Mouse (Mus musculus): ENCODE measurements around the gene Cntnap2.
"Not testable (repeated sequence)": the region's sequence is repeated elsewhere in the genome, so short reads cannot be mapped to it uniquely, and the experiment has no call there.

Gene Cntnap2

DNA sequence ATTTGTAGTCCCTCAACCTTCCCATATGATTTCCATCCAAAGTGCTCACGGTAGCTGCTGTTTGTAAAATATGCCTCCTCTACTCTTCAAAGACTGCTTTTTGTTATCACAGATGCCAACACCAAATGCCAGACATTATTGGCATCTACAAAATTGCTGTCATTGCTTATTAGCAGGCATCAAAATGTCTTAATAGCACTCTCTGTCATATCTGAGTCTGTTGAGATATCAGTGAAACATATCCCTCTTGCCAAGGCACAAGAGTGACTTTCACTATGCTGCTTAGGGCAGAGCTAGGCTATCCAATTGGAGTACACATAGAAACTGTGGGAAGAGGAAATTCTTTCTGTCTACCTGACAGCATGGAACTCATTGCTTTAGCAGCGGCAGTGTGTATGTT is 1301.9 kb downstream of the Cntnap2 start:
- DNase-seq, result no peak

DNA sequence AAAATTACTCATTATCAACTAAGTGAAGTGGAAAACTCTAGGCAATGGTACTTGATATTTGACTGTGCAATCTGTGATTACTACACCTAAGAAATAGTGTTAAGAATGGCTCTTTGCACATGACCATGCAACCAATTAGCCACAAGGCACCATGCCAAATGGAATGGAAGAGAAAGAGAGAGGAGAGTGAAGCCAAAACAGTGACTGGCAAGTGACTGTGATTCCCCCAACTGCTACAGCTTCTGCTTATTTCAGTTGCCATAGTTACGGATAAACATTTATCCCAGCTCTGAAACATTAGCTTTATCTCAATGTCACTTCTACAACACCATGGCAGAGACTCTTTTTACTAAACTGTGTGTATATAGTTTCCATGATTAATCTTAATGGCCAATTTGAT is 1303.0 kb downstream of the Cntnap2 start:
- DNase-seq, result peak; percentile 62

DNA sequence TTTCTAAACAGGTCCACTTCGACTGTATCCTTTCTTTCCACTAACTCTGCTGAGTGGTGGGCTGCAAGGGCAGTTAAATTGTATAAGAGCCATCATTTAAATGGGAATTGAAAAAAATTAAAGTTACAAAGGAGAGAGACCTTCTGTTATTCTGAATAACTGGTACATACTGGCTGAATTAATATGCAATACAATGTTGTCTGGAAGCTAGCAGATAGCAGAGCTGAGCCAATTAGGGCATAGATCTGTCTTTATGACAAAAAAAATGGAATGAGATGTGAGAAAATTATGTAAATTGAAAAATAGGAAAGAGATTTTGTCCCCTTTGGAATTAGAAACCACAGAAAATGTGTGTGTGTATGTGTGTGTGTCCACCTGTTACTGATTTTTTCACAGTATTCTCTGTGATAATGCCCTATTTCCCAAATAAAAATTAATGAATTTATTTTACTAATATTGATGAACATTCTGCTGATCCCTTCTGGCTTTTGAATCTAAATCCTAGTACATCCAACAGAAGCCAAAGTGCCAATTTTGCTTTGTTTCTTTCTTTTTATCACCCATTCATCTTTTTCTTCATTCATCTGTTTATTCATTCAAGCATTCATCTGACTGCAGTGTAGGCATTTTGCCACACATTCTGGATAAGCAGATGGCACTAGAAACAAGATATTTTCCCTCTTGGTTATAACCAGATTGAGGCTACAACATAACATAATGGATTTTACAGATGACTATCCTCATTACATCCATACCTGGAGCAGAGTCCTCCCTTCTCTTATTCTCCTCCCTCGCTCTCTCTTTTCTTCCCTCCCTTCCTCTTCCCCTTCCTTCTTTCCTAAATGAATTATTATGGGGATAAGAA is 1339.8 kb downstream of the Cntnap2 start:
- no peak for DNase-seq

- DNase-seq, result no peak
Observed at GRCm38 (mm10) chr6:46414154-46414553, 1355.0 kb downstream of the Cntnap2 start.

DNA sequence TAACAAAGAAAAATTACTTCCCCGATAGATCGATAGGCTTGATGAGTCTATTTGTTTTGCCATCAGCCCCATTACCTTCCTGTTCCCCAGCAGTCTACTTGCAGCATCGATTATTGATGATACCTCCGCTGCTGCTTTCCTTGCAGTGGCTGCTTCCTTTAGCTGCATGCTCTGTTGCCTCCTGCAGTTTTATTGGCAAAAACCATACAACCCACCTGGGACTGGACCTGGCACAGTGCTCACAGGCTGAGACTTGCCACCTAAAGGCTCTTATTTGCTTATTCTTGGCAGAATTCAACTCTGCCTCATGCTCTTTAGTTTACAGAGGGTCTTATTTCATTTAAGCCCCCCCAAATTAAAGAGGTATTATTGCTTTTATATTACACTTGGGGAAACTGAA is 1355.4 kb downstream of the Cntnap2 start:
- DNase-seq, result no peak

DNA sequence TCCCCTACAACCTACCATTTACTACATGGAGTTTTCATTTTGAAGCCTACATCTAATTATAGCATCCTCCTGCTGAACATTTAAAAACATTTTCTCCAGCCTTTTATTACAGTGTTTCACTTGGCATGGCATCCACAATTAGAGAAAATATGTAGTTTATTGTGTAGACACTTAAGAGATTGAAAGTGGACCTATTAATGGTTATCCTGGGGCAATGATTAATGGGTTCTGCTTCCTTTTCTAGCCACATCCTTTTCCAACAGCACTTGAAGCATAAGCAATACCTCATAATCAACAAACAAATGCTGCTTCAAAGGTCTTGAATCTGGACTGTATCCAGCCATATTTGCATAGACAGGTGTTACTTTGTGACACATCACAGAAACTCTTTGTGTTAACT is 1360.7 kb downstream of the Cntnap2 start:
- DNase-seq, result no peak

- no peak for DNase-seq
Observed at GRCm38 (mm10) chr6:46420349-46420748, 1361.2 kb downstream of the Cntnap2 start.

DNA sequence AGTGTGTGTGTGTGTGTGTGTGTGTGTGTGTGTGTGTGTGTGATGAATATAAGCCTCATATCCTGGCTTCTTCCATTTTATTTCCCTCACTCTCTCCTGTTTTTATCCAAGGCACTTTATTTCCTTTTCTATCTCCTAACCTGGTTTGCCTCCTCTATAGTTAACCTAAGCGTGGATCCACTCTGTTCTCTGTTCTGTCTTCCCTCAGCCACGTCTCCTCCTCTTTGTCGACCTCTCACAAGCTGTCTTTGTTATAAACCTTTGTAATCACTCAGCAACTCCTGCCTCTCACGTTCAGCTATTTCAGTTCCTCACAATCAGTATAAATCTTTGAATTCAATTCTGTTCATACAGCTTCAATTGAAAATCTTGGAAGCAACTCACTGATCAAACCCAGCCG is 1369.1 kb downstream of the Cntnap2 start:
- DNase-seq, result no peak

- no peak for DNase-seq
Observed at GRCm38 (mm10) chr6:46450917-46451638, 1391.9 kb downstream of the Cntnap2 start.

GRCm38 (mm10) chr6:46472683-46473082 is 1413.5 kb downstream of the Cntnap2 start:
- no peak for DNase-seq

DNA sequence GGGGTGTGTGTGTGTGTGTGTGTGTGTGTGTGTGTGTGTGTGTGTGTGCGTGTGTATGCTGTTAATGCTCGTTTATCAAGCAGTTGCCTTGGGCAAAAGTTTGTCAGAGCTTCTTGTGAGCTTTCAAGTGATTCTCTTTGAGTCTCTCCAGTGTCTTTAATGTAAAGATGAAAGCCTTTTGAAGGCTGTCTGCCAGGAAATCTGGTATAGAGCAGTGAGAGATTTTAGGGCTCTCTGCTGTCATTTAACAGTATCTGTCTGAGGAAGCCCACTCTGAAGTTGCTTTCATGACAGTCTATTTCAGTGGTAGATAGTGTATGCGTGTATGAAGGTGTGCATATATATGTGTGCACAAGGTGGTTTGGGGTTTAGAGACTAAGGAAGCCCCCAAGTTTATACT is 1425.2 kb downstream of the Cntnap2 start:
- DNase-seq, result no peak

DNA sequence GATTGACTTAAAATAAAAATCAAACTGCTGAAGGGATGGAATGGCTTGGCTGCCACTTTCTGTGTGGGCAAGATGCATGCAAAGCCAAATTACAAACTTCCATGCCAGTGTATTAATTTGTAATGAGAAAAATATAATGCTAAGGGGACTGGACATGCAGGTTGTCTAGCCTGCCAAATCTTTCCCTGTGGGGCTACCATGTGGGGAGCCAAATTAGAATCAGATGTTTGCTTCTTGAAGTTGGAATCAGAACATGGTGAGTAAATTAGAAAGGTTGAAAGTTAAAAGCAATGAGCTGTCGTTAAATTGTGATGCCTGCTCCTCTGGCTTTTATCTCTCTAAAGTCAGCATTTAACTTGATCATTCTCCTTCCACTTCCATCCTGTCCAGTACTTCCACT is 1443.6 kb downstream of the Cntnap2 start:
- no peak for DNase-seq

- DNase-seq, result no peak
Observed at GRCm38 (mm10) chr6:46512841-46513240, 1453.7 kb downstream of the Cntnap2 start.

- not testable (repeated sequence) for DNase-seq
Observed at GRCm38 (mm10) chr6:46537586-46537985, 1478.4 kb downstream of the Cntnap2 start.

DNA sequence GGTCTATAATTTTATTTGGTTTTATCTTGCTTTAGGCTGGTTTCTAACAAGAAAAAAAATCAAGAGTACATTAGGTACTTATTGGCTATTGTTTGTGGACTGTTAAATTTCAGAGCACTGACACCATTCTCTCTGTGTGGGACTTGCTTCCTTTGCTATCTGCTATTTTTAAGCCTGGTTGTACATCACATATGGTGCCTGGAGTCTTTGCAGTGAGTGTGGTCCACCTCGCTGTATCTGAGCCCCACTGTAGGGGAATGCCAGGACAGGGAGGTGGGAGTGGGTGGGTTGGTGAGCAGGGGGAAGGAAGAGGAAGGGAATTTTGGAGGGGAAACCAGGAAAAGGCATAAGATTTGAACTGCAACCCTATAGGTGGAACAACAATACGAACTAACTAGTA is 1504.3 kb downstream of the Cntnap2 start:
- no peak for DNase-seq

- no peak for DNase-seq
Observed at GRCm38 (mm10) chr6:46575055-46575454, 1515.9 kb downstream of the Cntnap2 start.

- no peak for DNase-seq
Observed at GRCm38 (mm10) chr6:46612365-46612764, 1553.2 kb downstream of the Cntnap2 start.

- no peak for DNase-seq
Observed at GRCm38 (mm10) chr6:46612872-46613271, 1553.7 kb downstream of the Cntnap2 start.

- no peak for DNase-seq
Observed at GRCm38 (mm10) chr6:46669018-46669417, 1609.9 kb downstream of the Cntnap2 start.

DNA sequence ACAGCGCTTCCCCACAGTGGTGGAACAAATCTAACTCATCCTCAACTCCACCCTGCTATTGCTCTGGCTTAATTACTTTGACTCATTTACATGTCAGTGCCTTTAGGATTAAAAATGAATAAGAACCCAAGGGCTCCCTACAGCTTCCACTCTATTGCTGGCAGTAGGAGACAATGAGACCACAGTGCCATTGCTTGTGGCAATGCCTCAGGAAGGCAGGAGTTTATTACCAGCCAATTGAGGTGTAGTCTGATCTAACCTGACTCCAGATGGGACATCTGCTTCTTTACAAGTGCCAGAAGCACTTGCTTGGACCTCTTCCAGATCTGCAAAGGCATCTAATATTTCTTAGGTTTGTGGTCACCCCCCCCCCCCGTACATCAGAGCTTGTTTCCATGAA is 1615.9 kb downstream of the Cntnap2 start:
- DNase-seq, result no peak

- DNase-seq, result no peak
Observed at GRCm38 (mm10) chr6:46675621-46676020, 1616.5 kb downstream of the Cntnap2 start.

GRCm38 (mm10) chr6:46696187-46696586 is 1637.0 kb downstream of the Cntnap2 start:
- no peak for DNase-seq

DNA sequence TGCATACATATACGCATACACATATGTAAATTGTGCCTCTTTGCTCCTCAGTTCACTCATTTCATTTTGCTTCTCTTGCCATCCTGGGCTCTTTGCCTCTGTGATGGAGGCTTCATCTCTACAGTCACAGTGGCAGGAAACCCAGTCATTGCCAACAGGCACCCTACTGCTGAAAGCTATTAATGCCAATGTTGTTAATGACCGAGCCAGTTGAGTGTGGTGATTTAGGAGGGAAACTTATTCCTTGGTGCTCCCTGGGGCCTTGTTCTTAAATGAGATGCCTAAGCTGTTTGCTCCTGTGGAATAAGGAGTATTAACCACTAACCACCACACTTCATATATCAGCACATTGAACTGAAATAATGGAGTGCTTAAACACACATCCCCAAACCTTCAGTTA is 1640.2 kb downstream of the Cntnap2 start:
- no peak for DNase-seq
